Mouse (Mus musculus): ENCODE data around the gene Ankrd44. TPM values are rescaled to one million over a fixed set of nuclear protein-coding genes. Genes with fewer than 3 reads are reported as not detected.

Ankrd44 gene
- total RNA-seq, 2 experiments from 2014 or later = 69.8 to 110 TPM

DNA sequence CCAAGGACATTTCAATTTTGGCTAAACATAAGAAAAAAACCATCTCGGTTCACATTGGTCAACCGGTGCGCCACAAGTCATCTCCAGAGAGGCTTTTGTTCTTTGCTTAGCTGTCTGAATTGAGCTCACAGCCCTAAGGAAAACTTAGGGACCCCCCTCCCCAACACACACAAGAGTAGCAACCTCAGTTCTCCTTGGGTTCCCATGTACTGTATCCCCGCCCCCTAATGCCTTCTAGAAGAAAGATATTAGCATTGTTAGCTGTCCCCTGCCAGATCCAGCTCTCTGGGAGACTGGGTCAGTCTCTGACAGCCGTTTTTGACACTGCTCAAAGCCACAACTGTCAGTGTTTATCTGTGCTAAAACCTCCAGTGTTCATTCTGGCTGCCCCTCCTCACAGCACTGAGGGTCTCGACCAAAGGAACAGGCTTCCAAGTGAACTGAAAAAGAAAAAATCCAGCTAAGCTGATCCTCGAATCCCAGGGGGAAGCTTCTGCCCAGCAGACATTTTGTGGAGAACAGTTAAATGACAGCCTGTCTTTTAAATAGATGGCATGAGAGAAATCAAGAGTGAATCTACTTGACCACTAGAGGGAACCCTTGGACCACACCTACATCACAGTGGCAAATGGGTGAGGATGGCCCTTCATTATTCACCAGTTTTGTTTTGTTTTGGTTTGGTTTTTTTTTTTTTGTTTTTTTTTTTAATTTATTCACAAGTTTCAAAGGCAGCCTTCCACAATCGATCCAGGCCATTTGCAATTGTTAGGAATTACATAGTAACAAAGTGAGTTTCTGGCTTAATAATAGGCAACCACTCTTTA is 260.4 kb downstream of the Ankrd44 start:
- peak; percentile 99 for ATAC-seq (replicated peaks; ENCODE audit: poor library complexity)

DNA sequence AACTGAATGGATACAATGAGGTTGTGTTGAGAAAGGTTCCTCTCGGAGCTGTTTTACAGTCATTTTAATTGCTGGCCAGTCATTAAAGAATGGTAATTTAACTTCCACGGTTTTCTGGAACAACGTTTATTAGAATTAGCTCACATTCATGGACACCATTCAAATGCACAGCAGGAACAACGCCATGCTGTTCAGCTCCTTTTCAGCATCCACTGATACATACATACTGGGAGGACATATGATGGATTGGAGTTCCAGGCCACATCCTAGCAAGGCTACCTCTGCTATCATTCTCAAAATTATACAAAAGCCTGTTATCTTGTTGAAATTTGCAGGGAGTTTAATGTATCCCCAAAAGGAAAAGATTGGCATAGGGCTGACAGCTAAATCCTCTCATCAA is 261.1 kb downstream of the Ankrd44 start:
- no peak for ATAC-seq (replicated peaks; ENCODE audit: poor library complexity)

GRCm38 (mm10) chr1:54660674-54661073 is 265.5 kb downstream of the Ankrd44 start:
- no peak for ATAC-seq (replicated peaks; ENCODE audit: poor library complexity)

DNA sequence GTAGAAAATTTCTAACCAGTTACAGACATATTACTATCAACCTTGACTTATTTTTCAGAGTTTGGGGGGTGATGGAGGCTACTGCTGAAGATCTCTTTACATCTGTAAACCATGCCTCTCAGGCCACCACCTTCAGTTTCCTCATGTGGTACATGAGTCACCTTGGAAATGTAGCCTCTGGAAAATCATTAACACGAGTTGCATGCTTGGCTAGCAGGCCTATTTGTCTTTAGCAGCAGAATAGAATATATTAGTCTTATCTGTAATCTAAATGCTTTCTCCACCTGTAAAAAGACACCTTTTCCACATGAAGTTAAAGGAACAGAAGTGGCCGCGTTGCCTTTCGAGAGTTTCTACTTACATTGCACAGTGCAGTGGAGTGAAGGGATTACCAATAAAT is 267.6 kb downstream of the Ankrd44 start:
- ATAC-seq (replicated peaks; ENCODE audit: poor library complexity) = no peak

GRCm38 (mm10) chr1:54648237-54648636 is 277.9 kb downstream of the Ankrd44 start:
- no peak for ATAC-seq (replicated peaks; ENCODE audit: poor library complexity)

DNA sequence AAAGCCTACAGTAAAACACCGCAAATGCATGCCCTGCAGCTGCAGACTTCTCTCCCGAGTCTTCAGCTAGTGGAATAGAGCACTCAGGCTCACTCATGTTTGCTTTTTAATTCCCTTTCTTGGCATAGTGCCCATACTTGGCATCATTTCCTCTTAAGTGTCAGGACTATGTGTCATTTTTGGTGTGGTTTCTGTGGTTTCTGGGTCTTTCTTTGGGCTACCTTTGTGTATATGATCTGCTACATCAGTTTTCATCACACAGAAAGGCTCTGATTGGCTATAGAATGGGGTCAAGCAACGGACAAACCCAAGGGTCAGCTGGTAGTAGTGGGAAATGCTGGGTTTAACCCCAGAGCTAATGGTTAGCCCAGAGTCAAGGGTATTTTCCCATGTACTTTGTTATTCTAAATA is 278.8 kb downstream of the Ankrd44 start:
- peak; percentile 29; the same call in 1 of the 2 replicates for ATAC-seq (replicated peaks; ENCODE audit: poor library complexity)

DNA sequence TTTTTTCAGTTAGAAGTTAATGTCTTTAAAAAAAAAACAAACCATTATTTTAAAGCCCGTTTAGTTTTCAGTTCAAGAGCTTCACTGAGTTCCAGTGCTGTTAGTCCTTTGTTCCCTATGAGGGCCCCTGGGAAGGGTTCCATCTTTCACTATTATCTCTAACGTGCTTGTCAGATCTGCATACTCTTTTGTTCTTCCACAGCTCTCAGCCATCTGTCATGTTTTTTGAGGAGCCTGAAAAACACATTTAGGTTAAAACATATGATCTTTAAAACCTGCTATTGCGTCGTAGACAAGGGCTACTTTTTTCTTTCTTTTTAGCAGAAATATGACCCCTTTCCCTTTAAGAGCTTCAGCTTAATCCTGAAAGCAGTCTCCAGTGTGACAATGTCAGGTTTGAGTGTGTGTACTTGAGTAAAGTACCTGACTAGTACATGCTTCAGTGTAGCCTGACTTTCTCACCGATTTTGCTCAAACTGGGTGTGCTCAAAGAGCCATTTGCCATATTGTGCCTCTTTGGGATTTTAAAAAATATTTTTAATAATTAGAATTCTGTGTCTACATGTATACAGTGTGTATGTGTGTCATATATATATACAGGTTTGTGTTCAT is 285.9 kb downstream of the Ankrd44 start:
- no peak for ATAC-seq (replicated peaks; ENCODE audit: poor library complexity)

- no peak for ATAC-seq (replicated peaks; ENCODE audit: poor library complexity)
Observed at GRCm38 (mm10) chr1:54639506-54640078, 286.6 kb downstream of the Ankrd44 start.

DNA sequence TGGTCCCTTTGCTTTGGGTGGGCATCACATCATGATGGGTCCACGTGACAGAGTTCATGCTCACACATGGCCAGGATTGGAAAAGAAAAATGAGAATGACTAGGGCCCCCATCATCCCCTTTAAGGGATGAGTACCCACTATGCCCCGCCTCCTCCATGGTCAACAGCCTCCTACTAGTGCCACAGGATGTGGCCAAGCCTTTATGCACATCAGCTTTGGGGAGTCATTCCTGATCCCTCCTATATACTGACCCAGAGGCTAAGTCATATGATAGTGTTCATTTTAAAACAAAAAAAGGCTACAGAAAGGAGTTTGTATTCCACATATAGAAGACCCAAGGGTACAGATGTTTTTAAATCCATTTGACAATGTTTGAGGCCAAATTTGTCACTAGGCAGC is 287.1 kb downstream of the Ankrd44 start:
- ATAC-seq (replicated peaks; ENCODE audit: poor library complexity) = no peak

GRCm38 (mm10) chr1:54637340-54637739 is 288.8 kb downstream of the Ankrd44 start:
- no peak for ATAC-seq (replicated peaks; ENCODE audit: poor library complexity)

DNA sequence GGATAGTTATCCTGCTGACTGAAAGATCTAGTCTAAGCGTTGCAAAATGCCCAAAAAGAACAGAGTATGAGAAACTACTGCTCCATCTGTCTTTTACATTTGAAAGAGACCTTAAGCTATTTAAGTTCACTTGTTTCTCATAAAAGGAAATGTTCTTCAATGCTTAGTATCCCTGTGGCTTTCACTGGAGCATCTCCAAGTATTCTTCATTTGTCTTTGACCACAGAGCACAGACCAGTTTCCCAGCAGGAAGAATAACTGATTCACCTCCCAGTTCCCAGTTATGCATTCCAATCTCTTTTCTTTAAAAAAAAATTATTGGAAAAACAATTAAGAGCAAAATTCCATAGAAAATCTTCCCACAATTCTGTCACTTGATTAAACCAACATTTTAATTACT is 297.1 kb downstream of the Ankrd44 start:
- ATAC-seq (replicated peaks; ENCODE audit: poor library complexity) = no peak

GRCm38 (mm10) chr1:54614963-54615362 is 311.2 kb downstream of the Ankrd44 start:
- ATAC-seq (replicated peaks; ENCODE audit: poor library complexity) = no peak

DNA sequence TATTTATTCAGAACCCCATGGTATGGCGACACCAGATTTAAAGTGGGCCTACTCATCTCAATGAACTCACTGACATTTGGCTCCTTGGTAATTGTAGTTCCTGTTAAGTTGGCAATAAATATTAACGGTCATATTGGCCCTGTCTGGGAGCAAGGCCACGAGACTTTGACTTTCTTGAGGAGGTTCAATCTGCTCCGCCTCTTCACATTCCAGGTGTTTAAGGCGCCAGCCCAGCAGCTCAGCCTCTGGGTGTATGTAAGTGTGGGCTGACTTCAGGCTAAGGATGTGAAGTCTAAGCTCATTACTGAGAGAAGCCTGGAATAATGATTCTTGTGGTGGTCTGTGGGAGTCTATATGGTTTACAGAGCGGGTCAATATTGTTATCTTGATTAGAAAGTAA is 313.8 kb downstream of the Ankrd44 start:
- no peak for ATAC-seq (replicated peaks; ENCODE audit: poor library complexity)

GRCm38 (mm10) chr1:54611891-54612290 is 314.3 kb downstream of the Ankrd44 start:
- ATAC-seq (replicated peaks; ENCODE audit: poor library complexity) = no peak

- no peak for ATAC-seq (replicated peaks; ENCODE audit: poor library complexity)
Observed at GRCm38 (mm10) chr1:54606936-54607335, 319.3 kb downstream of the Ankrd44 start.

- ATAC-seq (replicated peaks; ENCODE audit: poor library complexity) = no peak
Observed at GRCm38 (mm10) chr1:54601692-54602091, 324.5 kb downstream of the Ankrd44 start.

GRCm38 (mm10) chr1:54600275-54600674 is 325.9 kb downstream of the Ankrd44 start:
- ATAC-seq (replicated peaks; ENCODE audit: poor library complexity) = no peak

GRCm38 (mm10) chr1:54597594-54598217 is 328.5 kb downstream of the Ankrd44 start:
- ATAC-seq (replicated peaks; ENCODE audit: poor library complexity) = no peak

DNA sequence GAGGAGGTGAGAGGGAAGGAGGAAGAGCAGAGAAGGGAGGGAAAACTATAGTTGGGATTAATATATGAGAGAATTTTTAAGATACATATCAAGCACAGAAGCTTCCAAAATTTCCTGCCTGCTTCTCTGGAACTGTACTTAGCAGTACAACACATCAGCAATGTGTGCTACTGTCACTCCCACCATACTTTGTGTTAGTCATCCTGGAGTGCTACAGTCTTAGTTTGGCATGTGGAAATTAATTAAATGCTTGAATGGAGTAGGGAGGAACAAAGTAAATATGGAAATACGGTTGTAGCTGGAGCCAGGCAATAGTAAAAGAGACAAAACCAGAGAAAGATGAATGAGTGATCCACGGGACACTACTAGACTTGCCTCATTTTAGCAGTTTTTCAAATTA is 330.0 kb downstream of the Ankrd44 start:
- ATAC-seq (replicated peaks; ENCODE audit: poor library complexity) = no peak

All from megakaryocyte progenitor cell, adult 5-6 weeks (primary cell).